In genomic region chr12:8244746-8245145, GRCm38 (mm10) we compare ENCODE assay signal across 17 mouse cellular contexts. TPM values are rescaled to one million over a fixed set of nuclear protein-coding genes. Genes with fewer than 3 reads are reported as not detected.
"Had no signal": no experiment of that assay in that cellular context is flagged by ENCODE, and none has a peak within 500 bp of the region (broad histone marks: within the 10 kb centered on the region; RNA-seq: fewer than 3 reads in every experiment).

No protein-coding gene starts in this region.

- H3K9me3 ChIP-seq: limb, embryonic 10.5 days; limb, embryonic 13.5 days; liver, embryonic 12.5 days; liver, embryonic 15.5 days had no signal

- H3K36me3 ChIP-seq: limb, embryonic 10.5 days had no signal

- H3K9ac ChIP-seq: limb, embryonic 13.5 days; liver, embryonic 12.5 days; liver, embryonic 15.5 days had no signal

- ATAC-seq: intestine, postnatal 0 days; liver, embryonic 12.5 days had no signal

- H3K27ac ChIP-seq: limb, embryonic 10.5 days; limb, embryonic 13.5 days; liver, embryonic 12.5 days; liver, embryonic 15.5 days had no signal

- H3K27me3 ChIP-seq: limb, embryonic 13.5 days; liver, embryonic 12.5 days; liver, embryonic 15.5 days had no signal

- H3K4me2 ChIP-seq: limb, embryonic 13.5 days; liver, embryonic 12.5 days; liver, embryonic 15.5 days; midbrain, embryonic 11.5 days had no signal

- H3K4me3 ChIP-seq: limb, embryonic 10.5 days; limb, embryonic 13.5 days; liver, embryonic 12.5 days; liver, embryonic 15.5 days had no signal

- DNase-seq: kidney, adult 2 months; kidney, postnatal 10 days; liver; midbrain, embryonic 14.5 days; thymus, adult 18-20 months; thymus, postnatal 4 days had no signal

- H3K4me1 ChIP-seq: liver, embryonic 12.5 days; liver, embryonic 15.5 days had no signal

RNA-seq across cellular contexts. Expression of gene Gdf7, which starts 57.0 kb away (rescaled TPM):
- total RNA-seq: megakaryocyte progenitor cell, adult 5-6 weeks; megakaryocyte-erythroid progenitor cell, adult 5-6 weeks had no signal
- polyA plus RNA-seq: intestine, embryonic 14.5 days; intestine, postnatal 0 days; liver, embryonic 12.5 days; liver, embryonic 15.5 days; small intestine, adult 2 months; spleen, adult 2 months had no signal
